25 mouse cellular contexts compared by ENCODE assay signal in the genomic region with DNA sequence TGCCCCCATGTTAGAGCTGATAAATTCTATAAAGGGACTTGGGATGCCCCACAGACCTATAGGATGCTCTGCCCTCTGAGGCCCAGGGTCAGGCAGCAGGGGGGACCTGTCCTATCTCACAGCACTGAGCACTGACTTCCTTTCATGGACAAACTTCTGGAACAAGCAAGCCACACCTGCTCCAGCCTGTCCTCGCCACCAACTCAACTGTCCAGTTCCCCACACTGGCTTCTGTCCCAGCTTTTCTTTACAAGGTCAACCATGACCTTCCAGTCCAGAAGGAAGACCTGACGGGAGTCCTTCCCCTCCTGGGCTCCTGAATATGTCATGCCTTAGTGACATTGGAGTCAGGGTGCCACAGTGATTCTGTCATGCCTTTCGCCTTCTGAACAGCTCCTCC. TPM values are rescaled to one million over a fixed set of nuclear protein-coding genes. Genes with fewer than 3 reads are reported as not detected.
A peak's percentile ranks its signal among the peaks of the same experiment; 100 is the strongest.
DNase-seq lines count a peak whose midpoint lies in the region; ATAC-seq and TF ChIP-seq lines count a peak whose summit lies in the region.
"Had no signal": no experiment of that assay in that cellular context is flagged by ENCODE, and none has a peak within 500 bp of the region (broad histone marks: within the 10 kb centered on the region; RNA-seq: fewer than 3 reads in every experiment).

No protein-coding gene starts in this region.

- no peak overlapping the region for H3K4me2 ChIP-seq in hindbrain, embryonic 11.5 days (replicated peaks; ENCODE audit: low read depth, low read length)
- peak overlapping the region; percentile 41 for H3K4me2 ChIP-seq in heart, embryonic 14.5 days (ENCODE audit: low read length)
- peak overlapping the region; percentile 27 for H3K4me2 ChIP-seq in myocyte (ENCODE audit: low read depth)
- H3K4me2 ChIP-seq: embryonic facial prominence, embryonic 12.5 days; forebrain, embryonic 13.5 days; hindbrain, embryonic 12.5 days; liver, embryonic 15.5 days; stomach, embryonic 15.5 days had no signal

- peak overlapping the region; percentile 17; the same call in 1 of the 2 replicates for H3K27ac ChIP-seq in hindbrain, embryonic 10.5 days
- no peak overlapping the region for H3K27ac ChIP-seq in hindbrain, embryonic 11.5 days (ENCODE audit: low read depth, low read length)
- H3K27ac ChIP-seq in heart, embryonic 14.5 days (replicated peaks in 1 of 2; ENCODE audit: control insufficient read depth in 1 of 2, insufficient read depth in 1 of 2, low read depth in 2 of 2, low read length in 2 of 2): peak overlapping the region; percentile 47 to 93
- H3K27ac ChIP-seq in layer of hippocampus, adult 2 months: no peak overlapping the region
- H3K27ac ChIP-seq: embryonic facial prominence, embryonic 12.5 days; forebrain, embryonic 13.5 days; hindbrain, embryonic 12.5 days; left cerebral cortex, adult 2 months; liver, embryonic 15.5 days; macrophage; midbrain, embryonic 10.5 days; stomach, embryonic 15.5 days had no signal

- H3K4me1 ChIP-seq in hindbrain, embryonic 10.5 days (replicated peaks): peaks cover 14% of the 10 kb centered on the region
- no peaks in the 10 kb centered on the region for H3K4me1 ChIP-seq in hindbrain, embryonic 11.5 days (replicated peaks; ENCODE audit: control insufficient read depth, insufficient read depth, low read length)
- peaks cover 17 to 30% of the 10 kb centered on the region in 2 experiments for H3K4me1 ChIP-seq in heart, embryonic 14.5 days (ENCODE audit: control insufficient read depth in 2 of 2, insufficient read depth in 2 of 2, low read length in 2 of 2)
- H3K4me1 ChIP-seq: embryonic facial prominence, embryonic 12.5 days; forebrain, embryonic 13.5 days; hindbrain, embryonic 12.5 days; liver, embryonic 15.5 days; midbrain, embryonic 10.5 days; stomach, embryonic 15.5 days had no signal

- no peak overlapping the region for H3ac ChIP-seq in myocyte (ENCODE audit: control insufficient read depth, insufficient read length)

- ATAC-seq in hindbrain, embryonic 11.5 days (ENCODE audit: low FRiP score): no peak
- peak; percentile 68 for ATAC-seq in heart, embryonic 14.5 days (ENCODE audit: insufficient number of reproducible peaks, insufficient read depth, low FRiP score, low read depth)
- no peak for ATAC-seq in erythroid progenitor cell, adult 5-6 weeks (replicated peaks; ENCODE audit: low FRiP score, poor library complexity, severe bottlenecking)
- ATAC-seq: forebrain, embryonic 13.5 days; midbrain, embryonic 16.5 days had no signal

- TF ChIP-seq CTCF in layer of hippocampus, adult 2 months (conservative IDR thresholded peaks at IDR 0.05): no peak

- no peak overlapping the region for H3K4me3 ChIP-seq in hindbrain, embryonic 10.5 days
- H3K4me3 ChIP-seq in hindbrain, embryonic 11.5 days (ENCODE audit: low read depth, low read length): no peak overlapping the region
- no peak overlapping the region for H3K4me3 ChIP-seq in heart, embryonic 14.5 days (ENCODE audit: control insufficient read depth in 1 of 2, insufficient read depth in 1 of 2, low read depth in 1 of 2, low read length in 2 of 2)
- no peak overlapping the region for H3K4me3 ChIP-seq in myocyte
- no peak overlapping the region for H3K4me3 ChIP-seq in layer of hippocampus, adult 2 months
- H3K4me3 ChIP-seq: embryonic facial prominence, embryonic 12.5 days; erythroblast, embryonic 14.5 days; forebrain, embryonic 13.5 days; hindbrain, embryonic 12.5 days; left cerebral cortex, adult 2 months; liver, embryonic 15.5 days; midbrain, embryonic 10.5 days; stomach, embryonic 15.5 days had no signal

- H3K27me3 ChIP-seq in hindbrain, embryonic 10.5 days (ENCODE audit: insufficient read depth, poor library complexity, severe bottlenecking): no peaks in the 10 kb centered on the region
- H3K27me3 ChIP-seq in hindbrain, embryonic 11.5 days (ENCODE audit: control insufficient read depth, insufficient read depth, low read length): no peaks in the 10 kb centered on the region
- no peaks in the 10 kb centered on the region for H3K27me3 ChIP-seq in heart, embryonic 14.5 days (ENCODE audit: control insufficient read depth, insufficient read depth, low read length)
- no peaks in the 10 kb centered on the region for H3K27me3 ChIP-seq in myocyte (ENCODE audit: control insufficient read depth, insufficient read depth, insufficient read length)
- H3K27me3 ChIP-seq: embryonic facial prominence, embryonic 12.5 days; forebrain, embryonic 13.5 days; hindbrain, embryonic 12.5 days; liver, embryonic 15.5 days; stomach, embryonic 15.5 days had no signal

- peak; percentile 17 for DNase-seq in adrenal gland, adult 2 months
- no peak for DNase-seq in adrenal gland, adult 8-10 months
- no peak for DNase-seq in hindbrain, embryonic 10.5 days (ENCODE audit: low spot score)
- DNase-seq in hindbrain, embryonic 11.5 days (ENCODE audit: low spot score): no peak
- no peak for DNase-seq in layer of hippocampus, adult 2 months (ENCODE audit: low spot score in 2 of 2)
- DNase-seq: cerebellum, adult 18-20 months; kidney, adult 18-20 months; kidney, postnatal 4 days; layer of hippocampus, adult 9-11 months; liver; right cerebral cortex, postnatal 4 days; thymus, postnatal 25 days had no signal

- no peak for TF ChIP-seq POLR2A in myocyte (IDR thresholded peaks at IDR 0.05; ENCODE audit: insufficient read length, low read depth)

- H3K79me2 ChIP-seq in myocyte (ENCODE audit: control insufficient read depth, insufficient read depth): no peaks in the 10 kb centered on the region

- no peaks in the 10 kb centered on the region for H3K36me3 ChIP-seq in hindbrain, embryonic 10.5 days
- H3K36me3 ChIP-seq in hindbrain, embryonic 11.5 days (ENCODE audit: control insufficient read depth, insufficient read depth, low read length): no peaks in the 10 kb centered on the region
- H3K36me3 ChIP-seq in heart, embryonic 14.5 days (ENCODE audit: control insufficient read depth, insufficient read depth, low read length): peaks cover 25% of the 10 kb centered on the region
- H3K36me3 ChIP-seq in myocyte (ENCODE audit: control insufficient read depth, insufficient read depth): no peaks in the 10 kb centered on the region
- H3K36me3 ChIP-seq: embryonic facial prominence, embryonic 12.5 days; hindbrain, embryonic 12.5 days; liver, embryonic 15.5 days; midbrain, embryonic 10.5 days; stomach, embryonic 15.5 days had no signal

- no peaks in the 10 kb centered on the region for H3K9me3 ChIP-seq in hindbrain, embryonic 10.5 days
- no peaks in the 10 kb centered on the region for H3K9me3 ChIP-seq in hindbrain, embryonic 11.5 days (ENCODE audit: control insufficient read depth, low read length)
- H3K9me3 ChIP-seq in heart, embryonic 14.5 days (ENCODE audit: control insufficient read depth, low read length): no peaks in the 10 kb centered on the region
- H3K9me3 ChIP-seq: embryonic facial prominence, embryonic 12.5 days; forebrain, embryonic 13.5 days; hindbrain, embryonic 12.5 days; liver, embryonic 15.5 days; midbrain, embryonic 10.5 days; stomach, embryonic 15.5 days had no signal

- no peak overlapping the region for H3K9ac ChIP-seq in hindbrain, embryonic 11.5 days (ENCODE audit: low read depth, low read length)
- 0 out of 2 replicates have a peak overlapping the region, but pooled peaks have one; percentile 13 for H3K9ac ChIP-seq in heart, embryonic 14.5 days (ENCODE audit: low read length)
- H3K9ac ChIP-seq: embryonic facial prominence, embryonic 12.5 days; forebrain, embryonic 13.5 days; hindbrain, embryonic 12.5 days; liver, embryonic 15.5 days; stomach, embryonic 15.5 days had no signal

- WGBS in hindbrain, embryonic 10.5 days: 90% methylated on average over 3 of the region's 3 CpGs
- 89% methylated on average over 3 of the region's 3 CpGs for WGBS in hindbrain, embryonic 11.5 days
- WGBS in heart, embryonic 14.5 days: 50% methylated on average over 3 of the region's 3 CpGs

TF ChIP-seq in myocyte, 11 proteins besides CTCF, POLR2A, EP300 and RAD21:
- peak; percentile 72 to 94 (median 87) for TF ChIP-seq MYOD1 (IDR thresholded peaks at IDR 0.05; ENCODE audit: control insufficient read depth in 1 of 3, insufficient read length in 2 of 3, low read depth in 2 of 3)
- TF ChIP-seq MYOG (IDR thresholded peaks at IDR 0.05; ENCODE audit: control insufficient read depth in 1 of 3, insufficient read depth in 1 of 3, insufficient read length in 2 of 3, low read depth in 2 of 3): peak in 2 of 3 experiments; percentile 24 to 75
- no peak for TF ChIP-seq E2F4 (IDR thresholded peaks at IDR 0.05; ENCODE audit: insufficient read depth)
TF ChIP-seq in myocyte: peak in this region for 2.

RNA-seq across cellular contexts. Expression of a gene that starts 13.6 kb away (rescaled TPM):
- total RNA-seq in adrenal gland, adult 2 months (2021): 1 to 10 TPM; 1.7 to 2.0 TPM
- polyA plus RNA-seq in adrenal gland, adult 2 months (2012; rRNA removed): 0.11 and 0.12 TPM in 2 replicates
- total RNA-seq in adrenal gland, adult 8-10 months (2022): 1 to 10 TPM in 3 of 4 experiments, under 1 TPM in 1; 0.54 to 1.3 (median 1.2) TPM
- 0.08 and 0.25 TPM in 2 replicates for polyA plus RNA-seq in hindbrain, embryonic 10.5 days (2016; fragmentation: Nextera tagmentation; extraction: Ambion mirVana)
- 0.76 and 2.1 TPM in 2 replicates for polyA plus RNA-seq in hindbrain, embryonic 11.5 days (2014; fragmentation: Nextera tagmentation; extraction: Ambion mirVana)
- 433 and 482 TPM in 2 replicates for polyA plus RNA-seq in heart, embryonic 14.5 days (2014; fragmentation: Nextera tagmentation; extraction: Ambion mirVana)
- 482 TPM for polyA plus RNA-seq in myocyte (2012; fragmentation: generic; extraction: Trizol)
- total RNA-seq in erythroid progenitor cell, adult 5-6 weeks (2015; ENCODE audit: low replicate concordance): not detected in 2 replicates
- total RNA-seq in erythroid progenitor cell, adult 5-6 weeks (2017; ENCODE audit: low replicate concordance): 1.5 TPM in 1 of 2 replicates, not detected in the other
- total RNA-seq in layer of hippocampus, adult 2 months (2021): under 1 TPM; 0.79 to 0.81 TPM
- polyA plus RNA-seq: erythroblast, embryonic 14.5 days; macrophage; midbrain, embryonic 10.5 days had no signal

Comparison
In these comparisons a context has a peak if more than half of its experiments do, and no peak if none do; other contexts are left out.
1. H3K27ac ChIP-seq: peak in hindbrain, embryonic 10.5 days (single experiment) and heart, embryonic 14.5 days (2 of 2); none in hindbrain, embryonic 11.5 days (single experiment) and layer of hippocampus, adult 2 months (single experiment).
2. RNA of a gene that starts 13.6 kb away (polyA plus RNA-seq): 482 TPM in myocyte (single experiment) and 433 to 482 TPM in heart, embryonic 14.5 days; 0.76 to 2.1 TPM in hindbrain, embryonic 11.5 days, 0.11 to 0.12 TPM in adrenal gland, adult 2 months and 0.08 to 0.25 TPM in hindbrain, embryonic 10.5 days; every median in the first group is over 100 times any median in the second.